Mouse (Mus musculus) neutrophil, adult 59 days (primary cell): ENCODE measurements around the gene Vmn1r81. TPM values are rescaled to one million over a fixed set of nuclear protein-coding genes. Genes with fewer than 3 reads are reported as not detected.

Experiments used
- total RNA-seq, 2 experiments: library from RNA; stranded (reverse); gene quantifications; 1 replicate in 1 of 2; 2 replicates in 1 of 2; pipeline ENCODE4 v1.2.4; 2023

The Vmn1r81 gene
- under 1 TPM in 1 of 2 experiments, not detected in 1; 0.02 TPM for total RNA-seq

GRCm38 (mm10) chr7:12268169-12268568 is at the start of gene Vmn1r81:
TSS of gene Vmn1r81 (minus strand) at chr7:12268269.

GRCm38 (mm10) chr7:12300130-12300529 is 32.1 kb upstream of the Vmn1r81 start, which contains the start of gene Vmn1r82:
TSS of gene Vmn1r82 (plus strand) at chr7:12300430.

Other genes starting within 250 kb of the Vmn1r81 start
- not detected for gene Vmn1r77, start 231.5 kb downstream of the Vmn1r81 start, total RNA-seq
- not detected for gene Vmn1r78, start 118.0 kb downstream of the Vmn1r81 start, total RNA-seq
- not detected for gene Vmn1r79, start 97.0 kb downstream of the Vmn1r81 start, total RNA-seq
- not detected for gene Vmn1r80, start 79.0 kb downstream of the Vmn1r81 start, total RNA-seq
- not detected for gene Vmn1r82, start 32.2 kb upstream of the Vmn1r81 start, total RNA-seq
- gene Vmn1r83, start 61.2 kb upstream of the Vmn1r81 start, total RNA-seq: under 1 TPM; 0.24 to 0.26 TPM
- gene Vmn1r84, start 101.0 kb upstream of the Vmn1r81 start, total RNA-seq: not detected
- under 1 TPM in 1 of 2 experiments, not detected in 1; 0.60 TPM for gene Zfp551, start 154.5 kb upstream of the Vmn1r81 start, total RNA-seq
- gene Zfp606, start 210.0 kb upstream of the Vmn1r81 start, total RNA-seq: 1 to 10 TPM; 2.1 to 2.8 TPM
- gene 2900092C05Rik, start 244.2 kb upstream of the Vmn1r81 start, total RNA-seq: not detected